Mouse (Mus musculus) bone marrow, adult 2 months (tissue): ENCODE measurements at regions not wholly inside any gene's neighbourhood (a gene's known extent, or its start where the extent isn't known, plus 50 kb on each side); places are given as distances from the start of the nearest gene placed in this dataset.

Experiments used
- CTCF ChIP-seq: fragments of 200-500 bp; IDR thresholded peaks from 2 replicates; pipeline ENCODE4 v1.5.1; 2011; ENCODE audit warnings: low read length, control low read depth; ENCODE audit not compliant: control insufficient read depth, insufficient read depth
- POLR2A ChIP-seq: fragments of 200-500 bp; IDR thresholded peaks from 2 replicates; pipeline ENCODE4 v1.6.1; 2011; ENCODE audit warnings: low read depth, mild to moderate bottlenecking, control low read depth, low read length, borderline replicate concordance; ENCODE audit not compliant: control insufficient read depth

DNA sequence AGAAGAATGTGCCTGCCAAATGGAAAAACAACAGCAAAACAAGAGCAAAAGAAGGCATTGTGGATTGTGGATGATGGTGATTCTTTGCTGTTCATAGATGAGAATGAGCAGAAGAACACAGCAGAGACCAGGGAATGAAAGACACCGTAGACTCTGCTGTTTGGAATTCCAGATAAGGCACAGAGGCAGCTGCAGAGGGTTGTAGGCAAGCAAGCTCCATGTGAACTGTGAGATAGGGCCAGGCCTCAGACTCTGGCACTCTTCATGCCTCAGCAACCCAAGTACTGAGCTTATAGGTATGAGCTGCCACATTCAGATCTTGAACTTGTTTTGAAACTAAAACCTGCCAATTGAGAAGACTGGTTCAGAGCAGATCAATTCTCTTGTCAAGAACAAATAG, 223.3 kb upstream of the Veph1 start:
- TF ChIP-seq POLR2A (no peak), CTCF (no peak)
